Mouse (Mus musculus): Measurements from ENCODE around the gene Thumpd2. TPM values are rescaled to one million over a fixed set of nuclear protein-coding genes. Genes with fewer than 3 reads are reported as not detected.

Gene Thumpd2
- polyA plus RNA-seq, 1 experiment from 2014 or later = 11.6 TPM

GRCm38 (mm10) chr17:81056035-81056434, 8.8 kb downstream of the Thumpd2 start:
- H3K9ac ChIP-seq = no peak overlapping the region
- H3K27me3 ChIP-seq (replicated peaks) = no peaks in the 10 kb centered on the region
- no peak overlapping the region for H3K4me2 ChIP-seq
- ATAC-seq (ENCODE audit: insufficient read depth, low FRiP score, low read depth) = no peak
- no peak overlapping the region for H3K27ac ChIP-seq
- H3K4me3 ChIP-seq (replicated peaks) = no peak overlapping the region
- H3K4me1 ChIP-seq = peaks cover 5% of the 10 kb centered on the region; the same call in 1 of the 2 replicates
- 57% methylated on average over 3 of the region's 3 CpGs for WGBS
- no peaks in the 10 kb centered on the region for H3K9me3 ChIP-seq
- H3K36me3 ChIP-seq = peaks cover 16% of the 10 kb centered on the region

GRCm38 (mm10) chr17:81055522-81055921, 9.4 kb downstream of the Thumpd2 start:
- no peak overlapping the region for H3K27ac ChIP-seq
- 79% methylated on average over 5 of the region's 5 CpGs for WGBS
- H3K4me3 ChIP-seq (replicated peaks) = no peak overlapping the region
- no peak for ATAC-seq (ENCODE audit: insufficient read depth, low FRiP score, low read depth)
- peaks cover 16% of the 10 kb centered on the region for H3K36me3 ChIP-seq
- no peaks in the 10 kb centered on the region for H3K27me3 ChIP-seq (replicated peaks)
- H3K9me3 ChIP-seq = no peaks in the 10 kb centered on the region
- H3K4me2 ChIP-seq = no peak overlapping the region
- H3K9ac ChIP-seq = no peak overlapping the region
- H3K4me1 ChIP-seq = peaks cover 5% of the 10 kb centered on the region; the same call in 1 of the 2 replicates

- no peak for ATAC-seq (ENCODE audit: insufficient read depth, low FRiP score, low read depth)
- Histone ChIP-seq H3K4me1 (peaks cover 5% of the 10 kb centered on the region; the same call in 1 of the 2 replicates), H3K9ac (no peak overlapping the region), H3K36me3 (peaks cover 16% of the 10 kb centered on the region), H3K27ac (no peak overlapping the region), H3K27me3 (replicated peaks) (no peaks in the 10 kb centered on the region), H3K9me3 (no peaks in the 10 kb centered on the region), H3K4me2 (no peak overlapping the region), H3K4me3 (replicated peaks) (no peak overlapping the region)
- 87% methylated on average over 2 of the region's 2 CpGs for WGBS
Measured at GRCm38 (mm10) chr17:81053274-81053673, 11.6 kb downstream of the Thumpd2 start.

GRCm38 (mm10) chr17:81047930-81048564, 16.8 kb downstream of the Thumpd2 start:
- Histone ChIP-seq H3K36me3 (peaks cover 12% of the 10 kb centered on the region), H3K9ac (no peak overlapping the region), H3K9me3 (no peaks in the 10 kb centered on the region), H3K27me3 (replicated peaks) (no peaks in the 10 kb centered on the region), H3K4me3 (replicated peaks) (no peak overlapping the region), H3K4me2 (no peak overlapping the region), H3K27ac (no peak overlapping the region), H3K4me1 (no peaks in the 10 kb centered on the region)
- ATAC-seq (ENCODE audit: insufficient read depth, low FRiP score, low read depth) = no peak
- 51% methylated on average over 7 of the region's 7 CpGs for WGBS

- Histone ChIP-seq H3K9me3 (no peaks in the 10 kb centered on the region), H3K27me3 (replicated peaks) (no peaks in the 10 kb centered on the region), H3K9ac (no peak overlapping the region), H3K4me3 (replicated peaks) (no peak overlapping the region), H3K4me1 (no peaks in the 10 kb centered on the region), H3K27ac (no peak overlapping the region), H3K36me3 (no peaks in the 10 kb centered on the region; the same call in 1 of the 2 replicates), H3K4me2 (no peak overlapping the region)
- WGBS = 86% methylated on average over 9 of the region's 9 CpGs
- no peak for ATAC-seq (ENCODE audit: insufficient read depth, low FRiP score, low read depth)
Measured at GRCm38 (mm10) chr17:81045525-81046150, 19.2 kb downstream of the Thumpd2 start.

GRCm38 (mm10) chr17:81045115-81045514, 19.8 kb downstream of the Thumpd2 start:
- Histone ChIP-seq H3K9ac (no peak overlapping the region), H3K27me3 (replicated peaks) (no peaks in the 10 kb centered on the region), H3K4me2 (no peak overlapping the region), H3K4me3 (replicated peaks) (no peak overlapping the region), H3K36me3 (peaks cover 3% of the 10 kb centered on the region; the same call in 1 of the 2 replicates), H3K9me3 (no peaks in the 10 kb centered on the region), H3K27ac (no peak overlapping the region), H3K4me1 (no peaks in the 10 kb centered on the region)
- ATAC-seq (ENCODE audit: insufficient read depth, low FRiP score, low read depth) = no peak
- WGBS = 95% methylated on average over 6 of the region's 6 CpGs

GRCm38 (mm10) chr17:81044356-81044755, 20.5 kb downstream of the Thumpd2 start:
- WGBS = 84% methylated on average over 3 of the region's 3 CpGs
- Histone ChIP-seq H3K4me1 (no peaks in the 10 kb centered on the region), H3K9ac (no peak overlapping the region), H3K4me2 (no peak overlapping the region), H3K9me3 (no peaks in the 10 kb centered on the region), H3K36me3 (peaks cover 8% of the 10 kb centered on the region; the same call in 1 of the 2 replicates), H3K27ac (no peak overlapping the region), H3K27me3 (replicated peaks) (no peaks in the 10 kb centered on the region), H3K4me3 (replicated peaks) (no peak overlapping the region)
- no peak for ATAC-seq (ENCODE audit: insufficient read depth, low FRiP score, low read depth)

- Histone ChIP-seq H3K27ac (no peak overlapping the region), H3K9ac (no peak overlapping the region), H3K4me1 (no peaks in the 10 kb centered on the region), H3K9me3 (no peaks in the 10 kb centered on the region), H3K36me3 (peaks cover 18% of the 10 kb centered on the region), H3K4me2 (no peak overlapping the region), H3K27me3 (replicated peaks) (no peaks in the 10 kb centered on the region), H3K4me3 (replicated peaks) (no peak overlapping the region)
- WGBS = 55% methylated on average over 2 of the region's 2 CpGs
- ATAC-seq (ENCODE audit: insufficient read depth, low FRiP score, low read depth) = no peak
Measured at GRCm38 (mm10) chr17:81041662-81042061, 23.2 kb downstream of the Thumpd2 start.

GRCm38 (mm10) chr17:81038707-81039408, 26.0 kb downstream of the Thumpd2 start:
- no peak overlapping the region for H3K4me2 ChIP-seq
- no peak overlapping the region for H3K9ac ChIP-seq
- 93% methylated on average over 2 of the region's 2 CpGs for WGBS
- H3K36me3 ChIP-seq = peaks cover 19% of the 10 kb centered on the region; the same call in 1 of the 2 replicates
- no peaks in the 10 kb centered on the region for H3K4me1 ChIP-seq
- peak; percentile 39; the same call in 1 of the 2 replicates for ATAC-seq (ENCODE audit: insufficient read depth, low FRiP score, low read depth)
- H3K4me3 ChIP-seq (replicated peaks) = no peak overlapping the region
- H3K9me3 ChIP-seq = no peaks in the 10 kb centered on the region
- no peaks in the 10 kb centered on the region for H3K27me3 ChIP-seq (replicated peaks)
- H3K27ac ChIP-seq = no peak overlapping the region

GRCm38 (mm10) chr17:81035354-81035753, 29.5 kb downstream of the Thumpd2 start:
- no peak overlapping the region for H3K27ac ChIP-seq
- H3K4me1 ChIP-seq = no peaks in the 10 kb centered on the region
- H3K27me3 ChIP-seq (replicated peaks) = no peaks in the 10 kb centered on the region
- H3K4me3 ChIP-seq (replicated peaks) = no peak overlapping the region
- H3K9me3 ChIP-seq = no peaks in the 10 kb centered on the region
- no peak overlapping the region for H3K4me2 ChIP-seq
- 72% methylated on average over 5 of the region's 5 CpGs for WGBS
- no peak overlapping the region for H3K9ac ChIP-seq
- no peak for ATAC-seq (ENCODE audit: insufficient read depth, low FRiP score, low read depth)
- peaks cover 28% of the 10 kb centered on the region; the same call in 1 of the 2 replicates for H3K36me3 ChIP-seq

- H3K9me3 ChIP-seq = no peaks in the 10 kb centered on the region
- H3K4me1 ChIP-seq = no peaks in the 10 kb centered on the region
- 69% methylated on average over 2 of the region's 2 CpGs for WGBS
- peaks cover 23% of the 10 kb centered on the region for H3K36me3 ChIP-seq
- no peaks in the 10 kb centered on the region for H3K27me3 ChIP-seq (replicated peaks)
- H3K4me3 ChIP-seq (replicated peaks) = no peak overlapping the region
- no peak overlapping the region for H3K27ac ChIP-seq
- no peak overlapping the region for H3K9ac ChIP-seq
- ATAC-seq (ENCODE audit: insufficient read depth, low FRiP score, low read depth) = no peak
- H3K4me2 ChIP-seq = no peak overlapping the region
Measured at GRCm38 (mm10) chr17:81032957-81033356, 31.9 kb downstream of the Thumpd2 start.

Data from stomach, embryonic 15.5 days (tissue).